Mouse (Mus musculus): Measurements from ENCODE around the gene Hoxc13. TPM values are rescaled to one million over a fixed set of nuclear protein-coding genes. Genes with fewer than 3 reads are reported as not detected.

Gene Hoxc13
- polyA plus RNA-seq (2015; fragmentation: Nextera tagmentation; extraction: Ambion mirVana) = not detected in 2 replicates

GRCm38 (mm10) chr15:102921053-102922011 lies at the start of gene Hoxc13:
Hoxc13 (plus strand) TSS chr15:102921103.
- H3K4me3 ChIP-seq (replicated peaks; ENCODE audit: low read length) = peak within 1 kb of the TSS; percentile 22; the same call in 1 of the 2 replicates
- 2% methylated on average over 81 of the region's 88 CpGs for WGBS
- no peak for ATAC-seq
- peak within 1 kb of the TSS; percentile 31 for H3K4me2 ChIP-seq (ENCODE audit: low read length)
- H3K9ac ChIP-seq (replicated peaks; ENCODE audit: low read depth, low read length) = no peak within 1 kb of the TSS
- no peaks in the 10 kb centered on the region for H3K36me3 ChIP-seq (ENCODE audit: control insufficient read depth, insufficient read depth)
- H3K4me1 ChIP-seq (replicated peaks; ENCODE audit: control insufficient read depth, insufficient read depth, low read length) = peaks cover 10% of the 10 kb centered on the region
- H3K27ac ChIP-seq (ENCODE audit: low read length) = no peak within 1 kb of the TSS
- no peaks in the 10 kb centered on the region for H3K9me3 ChIP-seq (ENCODE audit: control insufficient read depth, low read length)
- peaks cover 89% of the 10 kb centered on the region for H3K27me3 ChIP-seq (replicated peaks; ENCODE audit: control insufficient read depth, insufficient read depth, low read length)

- no peak for ATAC-seq
- H3K9me3 ChIP-seq (ENCODE audit: control insufficient read depth, low read length) = no peaks in the 10 kb centered on the region
- H3K36me3 ChIP-seq (ENCODE audit: control insufficient read depth, insufficient read depth) = no peaks in the 10 kb centered on the region
- H3K27ac ChIP-seq (ENCODE audit: low read length) = no peak overlapping the region
- no peaks in the 10 kb centered on the region for H3K4me1 ChIP-seq (replicated peaks; ENCODE audit: control insufficient read depth, insufficient read depth, low read length)
- H3K27me3 ChIP-seq (replicated peaks; ENCODE audit: control insufficient read depth, insufficient read depth, low read length) = no peaks in the 10 kb centered on the region
- no peak overlapping the region for H3K4me3 ChIP-seq (replicated peaks; ENCODE audit: low read length)
- H3K4me2 ChIP-seq (ENCODE audit: low read length) = no peak overlapping the region
- 6% methylated on average over 1 of the region's 1 CpGs for WGBS
- H3K9ac ChIP-seq (replicated peaks; ENCODE audit: low read depth, low read length) = no peak overlapping the region
Observed at GRCm38 (mm10) chr15:102885803-102886202, 35.1 kb upstream of the Hoxc13 start.

GRCm38 (mm10) chr15:102895115-102895514 lies 25.8 kb upstream of the Hoxc13 start:
- WGBS = 93% methylated on average over 6 of the region's 6 CpGs
- no peaks in the 10 kb centered on the region for H3K9me3 ChIP-seq (ENCODE audit: control insufficient read depth, low read length)
- no peak overlapping the region for H3K9ac ChIP-seq (replicated peaks; ENCODE audit: low read depth, low read length)
- H3K4me3 ChIP-seq (replicated peaks; ENCODE audit: low read length) = no peak overlapping the region
- no peaks in the 10 kb centered on the region for H3K4me1 ChIP-seq (replicated peaks; ENCODE audit: control insufficient read depth, insufficient read depth, low read length)
- no peaks in the 10 kb centered on the region for H3K36me3 ChIP-seq (ENCODE audit: control insufficient read depth, insufficient read depth)
- H3K27me3 ChIP-seq (replicated peaks; ENCODE audit: control insufficient read depth, insufficient read depth, low read length) = peaks cover 16% of the 10 kb centered on the region
- H3K27ac ChIP-seq (ENCODE audit: low read length) = no peak overlapping the region
- H3K4me2 ChIP-seq (ENCODE audit: low read length) = no peak overlapping the region
- no peak for ATAC-seq

- no peak overlapping the region for H3K9ac ChIP-seq (replicated peaks; ENCODE audit: low read depth, low read length)
- no peak for ATAC-seq
- H3K27me3 ChIP-seq (replicated peaks; ENCODE audit: control insufficient read depth, insufficient read depth, low read length) = peaks cover 66% of the 10 kb centered on the region
- no peaks in the 10 kb centered on the region for H3K4me1 ChIP-seq (replicated peaks; ENCODE audit: control insufficient read depth, insufficient read depth, low read length)
- no peak overlapping the region for H3K4me3 ChIP-seq (replicated peaks; ENCODE audit: low read length)
- no peak overlapping the region for H3K4me2 ChIP-seq (ENCODE audit: low read length)
- H3K9me3 ChIP-seq (ENCODE audit: control insufficient read depth, low read length) = no peaks in the 10 kb centered on the region
- WGBS = 52% methylated on average over 1 of the region's 1 CpGs
- no peaks in the 10 kb centered on the region for H3K36me3 ChIP-seq (ENCODE audit: control insufficient read depth, insufficient read depth)
- H3K27ac ChIP-seq (ENCODE audit: low read length) = no peak overlapping the region
Observed at GRCm38 (mm10) chr15:102904946-102905345, 16.0 kb upstream of the Hoxc13 start.

GRCm38 (mm10) chr15:102909536-102909935 lies 11.4 kb upstream of the Hoxc13 start:
- WGBS = under 1% methylated on average over 4 of the region's 4 CpGs
- Histone ChIP-seq H3K27me3 (replicated peaks; ENCODE audit: control insufficient read depth, insufficient read depth, low read length) (peaks cover 83% of the 10 kb centered on the region), H3K36me3 (ENCODE audit: control insufficient read depth, insufficient read depth) (no peaks in the 10 kb centered on the region), H3K9me3 (ENCODE audit: control insufficient read depth, low read length) (no peaks in the 10 kb centered on the region), H3K4me3 (replicated peaks; ENCODE audit: low read length) (no peak overlapping the region), H3K4me2 (ENCODE audit: low read length) (no peak overlapping the region), H3K27ac (ENCODE audit: low read length) (no peak overlapping the region), H3K9ac (replicated peaks; ENCODE audit: low read depth, low read length) (no peak overlapping the region), H3K4me1 (replicated peaks; ENCODE audit: control insufficient read depth, insufficient read depth, low read length) (no peaks in the 10 kb centered on the region)
- no peak for ATAC-seq

GRCm38 (mm10) chr15:102910038-102910437 lies 10.9 kb upstream of the Hoxc13 start:
- no peak for ATAC-seq
- no peak overlapping the region for H3K27ac ChIP-seq (ENCODE audit: low read length)
- WGBS = under 1% methylated on average over 18 of the region's 18 CpGs

GRCm38 (mm10) chr15:102910496-102911095 lies 10.3 kb upstream of the Hoxc13 start:
- H3K4me1 ChIP-seq (replicated peaks; ENCODE audit: control insufficient read depth, insufficient read depth, low read length) = no peaks in the 10 kb centered on the region
- H3K9ac ChIP-seq (replicated peaks; ENCODE audit: low read depth, low read length) = no peak overlapping the region
- no peaks in the 10 kb centered on the region for H3K36me3 ChIP-seq (ENCODE audit: control insufficient read depth, insufficient read depth)
- ATAC-seq = no peak
- H3K27me3 ChIP-seq (replicated peaks; ENCODE audit: control insufficient read depth, insufficient read depth, low read length) = peaks cover 80% of the 10 kb centered on the region
- under 1% methylated on average over 22 of the region's 22 CpGs for WGBS
- H3K9me3 ChIP-seq (ENCODE audit: control insufficient read depth, low read length) = no peaks in the 10 kb centered on the region
- no peak overlapping the region for H3K4me2 ChIP-seq (ENCODE audit: low read length)
- H3K27ac ChIP-seq (ENCODE audit: low read length) = no peak overlapping the region
- no peak overlapping the region for H3K4me3 ChIP-seq (replicated peaks; ENCODE audit: low read length)

More at GRCm38 (mm10) chr15:102910038-102910437, 10.9 kb upstream of the Hoxc13 start:
- no peak overlapping the region for H3K4me2 ChIP-seq (ENCODE audit: low read length)
- no peaks in the 10 kb centered on the region for H3K9me3 ChIP-seq (ENCODE audit: control insufficient read depth, low read length)
- no peaks in the 10 kb centered on the region for H3K36me3 ChIP-seq (ENCODE audit: control insufficient read depth, insufficient read depth)
- H3K27me3 ChIP-seq (replicated peaks; ENCODE audit: control insufficient read depth, insufficient read depth, low read length) = peaks cover 83% of the 10 kb centered on the region
- H3K4me3 ChIP-seq (replicated peaks; ENCODE audit: low read length) = no peak overlapping the region
- H3K4me1 ChIP-seq (replicated peaks; ENCODE audit: control insufficient read depth, insufficient read depth, low read length) = no peaks in the 10 kb centered on the region
- no peak overlapping the region for H3K9ac ChIP-seq (replicated peaks; ENCODE audit: low read depth, low read length)

- 1% methylated on average over 19 of the region's 19 CpGs for WGBS
- no peaks in the 10 kb centered on the region for H3K36me3 ChIP-seq (ENCODE audit: control insufficient read depth, insufficient read depth)
- H3K27ac ChIP-seq (ENCODE audit: low read length) = no peak overlapping the region
- no peak overlapping the region for H3K4me2 ChIP-seq (ENCODE audit: low read length)
- no peak overlapping the region for H3K4me3 ChIP-seq (replicated peaks; ENCODE audit: low read length)
- no peaks in the 10 kb centered on the region for H3K9me3 ChIP-seq (ENCODE audit: control insufficient read depth, low read length)
- H3K9ac ChIP-seq (replicated peaks; ENCODE audit: low read depth, low read length) = no peak overlapping the region
- H3K4me1 ChIP-seq (replicated peaks; ENCODE audit: control insufficient read depth, insufficient read depth, low read length) = no peaks in the 10 kb centered on the region
- H3K27me3 ChIP-seq (replicated peaks; ENCODE audit: control insufficient read depth, insufficient read depth, low read length) = peaks cover 85% of the 10 kb centered on the region
- no peak for ATAC-seq
Observed at GRCm38 (mm10) chr15:102913038-102913585, 7.8 kb upstream of the Hoxc13 start.

- peaks cover 10% of the 10 kb centered on the region for H3K4me1 ChIP-seq (replicated peaks; ENCODE audit: control insufficient read depth, insufficient read depth, low read length)
- H3K4me3 ChIP-seq (replicated peaks; ENCODE audit: low read length) = no peak overlapping the region
- WGBS = under 1% methylated on average over 20 of the region's 20 CpGs
- H3K36me3 ChIP-seq (ENCODE audit: control insufficient read depth, insufficient read depth) = no peaks in the 10 kb centered on the region
- no peak overlapping the region for H3K4me2 ChIP-seq (ENCODE audit: low read length)
- H3K9ac ChIP-seq (replicated peaks; ENCODE audit: low read depth, low read length) = no peak overlapping the region
- no peak overlapping the region for H3K27ac ChIP-seq (ENCODE audit: low read length)
- H3K9me3 ChIP-seq (ENCODE audit: control insufficient read depth, low read length) = no peaks in the 10 kb centered on the region
- peaks cover 84% of the 10 kb centered on the region for H3K27me3 ChIP-seq (replicated peaks; ENCODE audit: control insufficient read depth, insufficient read depth, low read length)
- no peak for ATAC-seq
Observed at GRCm38 (mm10) chr15:102917972-102918572, 2.8 kb upstream of the Hoxc13 start.
